Mouse (Mus musculus) NIH3T3 (cell line): ENCODE data around the gene Gpr180.
A peak's percentile ranks its signal among the peaks of the same experiment; 100 is the strongest.

Experiments
- DNase-seq: peaks from one replicate; pipeline ENCODE4 v3.0.0-alpha.2; 2012; ENCODE audit warnings: low read depth

Gene Gpr180

GRCm38 (mm10) chr14:118209642-118210041 lies 72.7 kb downstream of the Gpr180 start:
- DNase-seq, result peak; percentile 52

DNA sequence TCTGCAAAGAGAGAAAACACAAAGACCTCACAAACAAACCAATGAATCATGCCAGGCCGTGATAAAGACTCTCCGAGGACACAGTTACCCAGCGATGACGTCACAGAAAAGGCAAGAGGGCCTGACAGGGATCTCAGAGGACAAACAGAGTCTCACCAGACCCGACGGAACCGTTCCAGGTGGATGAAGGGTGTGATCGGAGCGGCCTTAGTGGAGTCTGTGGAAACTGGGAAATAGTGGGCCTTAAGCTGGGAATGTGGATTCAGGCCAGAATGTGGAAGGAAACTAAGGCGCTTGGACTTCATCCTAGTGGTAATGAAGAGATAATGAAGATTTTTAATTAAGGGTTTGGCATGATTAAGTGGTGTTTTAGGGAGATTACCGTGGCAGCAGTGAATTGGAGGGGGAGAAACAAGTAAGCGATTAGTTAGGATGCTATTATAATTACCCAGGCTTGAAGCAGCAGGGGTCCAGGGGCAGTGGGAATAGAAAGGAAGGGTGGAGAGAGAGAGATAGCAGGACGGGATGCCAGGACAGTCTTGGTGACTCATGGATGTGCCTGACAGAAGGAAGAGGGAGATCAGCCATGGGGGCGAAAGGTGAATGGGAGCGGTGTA lies 75.3 kb downstream of the Gpr180 start:
- no peak for DNase-seq
